ENCODE assay signal across 8 mouse cellular contexts in genomic region chr4:136174216-136175193, GRCm38 (mm10). TPM values are rescaled to one million over a fixed set of nuclear protein-coding genes. Genes with fewer than 3 reads are reported as not detected.
A peak's percentile ranks its signal among the peaks of the same experiment; 100 is the strongest.
DNase-seq lines count a peak whose midpoint lies in the region; ATAC-seq and TF ChIP-seq lines count a peak whose summit lies in the region.

No protein-coding gene starts in this region.

- TF ChIP-seq CTCF in C2C12 (IDR thresholded peaks at IDR 0.05; ENCODE audit: control insufficient read depth, insufficient read depth, insufficient read length) = no peak

- no peak overlapping the region; the same call in 1 of the 2 replicates for H3K27ac ChIP-seq in forebrain, embryonic 12.5 days
- H3K27ac ChIP-seq in liver, embryonic 11.5 days (ENCODE audit: low read depth, low read length) = peak overlapping the region; percentile 87

- H3ac ChIP-seq in C2C12 (ENCODE audit: control insufficient read depth, insufficient read length, low read depth) = no peak overlapping the region

- no peaks in the 10 kb centered on the region for H3K27me3 ChIP-seq in C2C12 (ENCODE audit: control insufficient read depth, insufficient read depth, insufficient read length)
- H3K27me3 ChIP-seq in forebrain, embryonic 12.5 days = no peaks in the 10 kb centered on the region
- no peaks in the 10 kb centered on the region for H3K27me3 ChIP-seq in liver, embryonic 11.5 days (replicated peaks; ENCODE audit: control insufficient read depth, insufficient read depth, low read length)

- peak overlapping the region; percentile 75 for H3K9ac ChIP-seq in forebrain, embryonic 12.5 days
- peak overlapping the region; percentile 93 for H3K9ac ChIP-seq in liver, embryonic 11.5 days (ENCODE audit: low read depth, low read length)

- peak overlapping the region; percentile 8 for H3K4me3 ChIP-seq in C2C12 (ENCODE audit: insufficient read depth, poor library complexity, severe bottlenecking)
- peak overlapping the region; percentile 82 for H3K4me3 ChIP-seq in forebrain, embryonic 12.5 days (replicated peaks)
- peak overlapping the region; percentile 75 for H3K4me3 ChIP-seq in liver, embryonic 11.5 days (ENCODE audit: low read depth, low read length)

- WGBS in forebrain, embryonic 12.5 days = 71% methylated on average over 13 of the region's 13 CpGs
- 60% methylated on average over 13 of the region's 13 CpGs for WGBS in liver, embryonic 11.5 days

- peak overlapping the region; percentile 99 for H3K4me2 ChIP-seq in forebrain, embryonic 12.5 days
- peak overlapping the region; percentile 87 for H3K4me2 ChIP-seq in liver, embryonic 11.5 days

- peak; percentile 48 for DNase-seq in CD4-positive, CD25-positive, alpha-beta regulatory T cell, adult 2 months (ENCODE audit: low read depth, low spot score)
- peak; percentile 57 for DNase-seq in liver, embryonic 11.5 days (ENCODE audit: low spot score)
- peak; percentile 40 for DNase-seq in naive thymus-derived CD4-positive, alpha-beta T cell, adult 2 months (ENCODE audit: low read depth)
- no peak for DNase-seq in cerebellum, postnatal 4 days (ENCODE audit: low spot score in 2 of 2)
- DNase-seq in frontal cortex, adult 2 months (ENCODE audit: extremely low spot score in 1 of 2, low spot score in 1 of 2) = no peak

- peaks cover 17% of the 10 kb centered on the region for H3K36me3 ChIP-seq in C2C12 (ENCODE audit: control insufficient read depth, insufficient read depth)
- no peaks in the 10 kb centered on the region for H3K36me3 ChIP-seq in forebrain, embryonic 12.5 days (replicated peaks)
- H3K36me3 ChIP-seq in liver, embryonic 11.5 days (ENCODE audit: control insufficient read depth, insufficient read depth, low read length) = no peaks in the 10 kb centered on the region; the same call in 1 of the 2 replicates

- H3K79me2 ChIP-seq in C2C12 (ENCODE audit: control insufficient read depth, insufficient read depth) = peaks cover 56% of the 10 kb centered on the region

- no peaks in the 10 kb centered on the region for H3K9me3 ChIP-seq in forebrain, embryonic 12.5 days
- H3K9me3 ChIP-seq in liver, embryonic 11.5 days (ENCODE audit: control insufficient read depth, low read length) = no peaks in the 10 kb centered on the region

- peaks cover 66% of the 10 kb centered on the region for H3K4me1 ChIP-seq in forebrain, embryonic 12.5 days
- H3K4me1 ChIP-seq in liver, embryonic 11.5 days (replicated peaks; ENCODE audit: control insufficient read depth, insufficient read depth, low read length) = peaks cover 63% of the 10 kb centered on the region

- H3K79me3 ChIP-seq in C2C12 (ENCODE audit: low read depth) = peaks cover 31% of the 10 kb centered on the region

- ATAC-seq in CD4-positive, CD25-positive, alpha-beta regulatory T cell, adult 4 months = no peak
- no peak for ATAC-seq in forebrain, embryonic 12.5 days (ENCODE audit: low FRiP score)
- peak; percentile 65 for ATAC-seq in liver, embryonic 11.5 days (replicated peaks; ENCODE audit: low FRiP score)

TF ChIP-seq in C2C12, 6 proteins besides CTCF, POLR2A, EP300 and RAD21:
- TF ChIP-seq FOSL1 (IDR thresholded peaks at IDR 0.05; ENCODE audit: insufficient read depth, low read length, poor library complexity, severe bottlenecking) (no peak), MAX (IDR thresholded peaks at IDR 0.05) (peak; percentile 45), MYOD1 (IDR thresholded peaks at IDR 0.05; ENCODE audit: control insufficient read depth, insufficient read length, low read depth) (peak; percentile 98), CEBPB (IDR thresholded peaks at IDR 0.05; ENCODE audit: low read depth) (no peak)

RNA-seq across cellular contexts. Expression of gene E2f2, which starts 2.3 kb away (rescaled TPM):
- 10 to 100 TPM; 14.5 to 29.6 TPM for polyA plus RNA-seq in CD4-positive, CD25-positive, alpha-beta regulatory T cell, adult 4 months (2017; shearing (Covaris generic))
- polyA plus RNA-seq in C2C12 (2012; fragmentation: generic; extraction: Trizol) = 11.5 TPM
- polyA plus RNA-seq in forebrain, embryonic 12.5 days (2016; fragmentation: Nextera tagmentation; extraction: Ambion mirVana) = 13.4 and 14.6 TPM in 2 replicates
- polyA plus RNA-seq in liver, embryonic 11.5 days (2014; fragmentation: Nextera tagmentation; extraction: Ambion mirVana) = 9.0 and 9.2 TPM in 2 replicates
- 0.25 and 0.34 TPM in 2 replicates for polyA plus RNA-seq in frontal cortex, adult 2 months (2012; rRNA removed)

RNA-seq across cellular contexts. Expression of gene Id3, which starts 31.2 kb away (rescaled TPM):
- 100 to 1,000 TPM; 388 to 433 TPM for polyA plus RNA-seq in CD4-positive, CD25-positive, alpha-beta regulatory T cell, adult 4 months (2017; shearing (Covaris generic))
- polyA plus RNA-seq in C2C12 (2012; fragmentation: generic; extraction: Trizol) = 780 TPM
- polyA plus RNA-seq in forebrain, embryonic 12.5 days (2016; fragmentation: Nextera tagmentation; extraction: Ambion mirVana) = 173 and 228 TPM in 2 replicates
- polyA plus RNA-seq in liver, embryonic 11.5 days (2014; fragmentation: Nextera tagmentation; extraction: Ambion mirVana) = 191 and 200 TPM in 2 replicates
- 90.0 and 90.1 TPM in 2 replicates for polyA plus RNA-seq in frontal cortex, adult 2 months (2012; rRNA removed)

RNA-seq across cellular contexts. Expression of gene Asap3, which starts 31.7 kb away (rescaled TPM):
- not detected for polyA plus RNA-seq in CD4-positive, CD25-positive, alpha-beta regulatory T cell, adult 4 months (2017; shearing (Covaris generic))
- polyA plus RNA-seq in C2C12 (2012; fragmentation: generic; extraction: Trizol) = 3.8 TPM
- polyA plus RNA-seq in forebrain, embryonic 12.5 days (2016; fragmentation: Nextera tagmentation; extraction: Ambion mirVana) = 5.9 and 6.4 TPM in 2 replicates
- polyA plus RNA-seq in liver, embryonic 11.5 days (2014; fragmentation: Nextera tagmentation; extraction: Ambion mirVana) = 1.8 and 2.9 TPM in 2 replicates
- 4.3 and 4.6 TPM in 2 replicates for polyA plus RNA-seq in frontal cortex, adult 2 months (2012; rRNA removed)

Comparison
In these comparisons a context has a peak if more than half of its experiments do, and no peak if none do; other contexts are left out.
1. DNase-seq: peak in CD4-positive, CD25-positive, alpha-beta regulatory T cell, adult 2 months (single experiment), liver, embryonic 11.5 days (single experiment) and naive thymus-derived CD4-positive, alpha-beta T cell, adult 2 months (single experiment); none in cerebellum, postnatal 4 days (0 of 2) and frontal cortex, adult 2 months (0 of 2).
2. H3K4me3 ChIP-seq: peak in every context shown above with its lines; median percentile 82 in forebrain, embryonic 12.5 days; 75 in liver, embryonic 11.5 days; 8 in C2C12.